ENCODE assay signal across 18 mouse cellular contexts in genomic region chr3:129588753-129589152, GRCm38 (mm10). TPM values are rescaled to one million over a fixed set of nuclear protein-coding genes. Genes with fewer than 3 reads are reported as not detected.
A peak's percentile ranks its signal among the peaks of the same experiment; 100 is the strongest.
DNase-seq lines count a peak whose midpoint lies in the region; TF ChIP-seq lines count a peak whose summit lies in the region.
"Had no signal": no experiment of that assay in that cellular context is flagged by ENCODE, and none has a peak within 500 bp of the region (broad histone marks: within the 10 kb centered on the region; RNA-seq: fewer than 3 reads in every experiment).

No protein-coding gene starts in this region.

- no peak overlapping the region for H3K9ac ChIP-seq in CH12.LX (ENCODE audit: insufficient read depth, low read depth)
- H3K9ac ChIP-seq: embryonic facial prominence, embryonic 12.5 days; heart, embryonic 15.5 days; midbrain, embryonic 15.5 days had no signal

- 30% methylated on average over 3 of the region's 3 CpGs for WGBS in small intestine, adult 2 months
- WGBS in kidney, adult 2 months: 76% methylated on average over 3 of the region's 3 CpGs

- no peak overlapping the region for H3K4me2 ChIP-seq in CH12.LX (ENCODE audit: insufficient read depth, low read depth, poor library complexity, severe bottlenecking)
- H3K4me2 ChIP-seq: embryonic facial prominence, embryonic 12.5 days; heart, embryonic 15.5 days; midbrain, embryonic 15.5 days had no signal

- no peak for TF ChIP-seq EP300 in CH12.LX (IDR thresholded peaks at IDR 0.05; ENCODE audit: low read length)

- H3K4me3 ChIP-seq in CH12.LX (replicated peaks in 1 of 3; ENCODE audit: low read depth in 2 of 3, low read length in 2 of 3, poor library complexity in 1 of 3): no peak overlapping the region
- no peak overlapping the region for H3K4me3 ChIP-seq in small intestine, adult 2 months (ENCODE audit: low read depth, low read length)
- no peak overlapping the region for H3K4me3 ChIP-seq in kidney, adult 2 months (ENCODE audit: insufficient read depth, low read depth, low read length)
- H3K4me3 ChIP-seq: embryonic facial prominence, embryonic 12.5 days; forebrain, embryonic 10.5 days; heart, embryonic 15.5 days; midbrain, embryonic 15.5 days had no signal

- dilution Hi-C loops in CH12.LX (cut with MboI; ENCODE audit: extremely low pct_ligation_motif_present, extremely low pct_unique_long_range_greater_than_20kb, low sequenced_read_pairs): no loop called here

- peaks cover 0 to 4% of the 10 kb centered on the region in 2 experiments for H3K36me3 ChIP-seq in CH12.LX (replicated peaks in 1 of 2; ENCODE audit: control insufficient read depth in 1 of 2, insufficient read depth in 1 of 2, low read length in 1 of 2)
- 0 out of 2 replicates have a peak, but pooled peaks cover 1% of the 10 kb centered on the region for H3K36me3 ChIP-seq in small intestine, adult 2 months (ENCODE audit: control insufficient read depth, insufficient read depth, low read length)
- no peaks in the 10 kb centered on the region for H3K36me3 ChIP-seq in kidney, adult 2 months (ENCODE audit: control insufficient read depth, insufficient read depth, low read length)
- H3K36me3 ChIP-seq: embryonic facial prominence, embryonic 12.5 days; heart, embryonic 15.5 days; midbrain, embryonic 15.5 days had no signal

- no peaks in the 10 kb centered on the region for H3K9me3 ChIP-seq in CH12.LX (replicated peaks; ENCODE audit: low read length)
- H3K9me3 ChIP-seq: embryonic facial prominence, embryonic 12.5 days; forebrain, embryonic 10.5 days; heart, embryonic 15.5 days; midbrain, embryonic 15.5 days had no signal

- H3K79me2 ChIP-seq in CH12.LX (replicated peaks; ENCODE audit: control insufficient read depth, extremely low read depth, insufficient read depth, poor library complexity, severe bottlenecking): no peaks in the 10 kb centered on the region

- peaks cover 4 to 18% of the 10 kb centered on the region in 2 experiments for H3K4me1 ChIP-seq in CH12.LX (ENCODE audit: control insufficient read depth in 1 of 2, insufficient read depth in 2 of 2)
- peaks cover 38% of the 10 kb centered on the region; the same call in 1 of the 2 replicates for H3K4me1 ChIP-seq in small intestine, adult 2 months (ENCODE audit: control insufficient read depth, insufficient read depth, insufficient read length, low read length)
- peaks cover 15% of the 10 kb centered on the region; the same call in 1 of the 2 replicates for H3K4me1 ChIP-seq in kidney, adult 2 months (ENCODE audit: control insufficient read depth, insufficient read depth, low read length)
- H3K4me1 ChIP-seq: embryonic facial prominence, embryonic 12.5 days had no signal

- H3K27me3 ChIP-seq in CH12.LX (replicated peaks): no peaks in the 10 kb centered on the region
- no peaks in the 10 kb centered on the region for H3K27me3 ChIP-seq in small intestine, adult 2 months (ENCODE audit: control insufficient read depth, insufficient read depth, low read length)
- no peaks in the 10 kb centered on the region for H3K27me3 ChIP-seq in kidney, adult 2 months (replicated peaks; ENCODE audit: control insufficient read depth, insufficient read depth, low read length)
- H3K27me3 ChIP-seq: embryonic facial prominence, embryonic 12.5 days; heart, embryonic 15.5 days; midbrain, embryonic 15.5 days had no signal

- TF ChIP-seq CTCF in CH12.LX (conservative IDR thresholded peaks at IDR 0.05 in 1 of 2, IDR thresholded peaks at IDR 0.05 in 1 of 2; ENCODE audit: low read depth in 2 of 2, low read length in 2 of 2): no peak
- no peak for TF ChIP-seq CTCF in small intestine, adult 2 months (IDR thresholded peaks at IDR 0.05; ENCODE audit: extremely low read depth, insufficient read length, insufficient replicate concordance, low read depth, low read length)
- no peak for TF ChIP-seq CTCF in kidney, adult 2 months (conservative IDR thresholded peaks at IDR 0.05; ENCODE audit: insufficient read depth, insufficient read length, low read depth, low read length)

- TF ChIP-seq RAD21 in CH12.LX (IDR thresholded peaks at IDR 0.05; ENCODE audit: low read depth, low read length): no peak

- H3K27ac ChIP-seq in CH12.LX (ENCODE audit: insufficient read depth, low read depth): no peak overlapping the region
- H3K27ac ChIP-seq in small intestine, adult 2 months (ENCODE audit: insufficient read depth, low read depth, low read length): peak overlapping the region; percentile 84
- H3K27ac ChIP-seq in kidney, adult 2 months (ENCODE audit: insufficient read depth, low read depth, low read length): no peak overlapping the region
- H3K27ac ChIP-seq: embryonic facial prominence, embryonic 12.5 days; forebrain, embryonic 10.5 days; heart, embryonic 15.5 days; macrophage; midbrain, embryonic 15.5 days had no signal

- in situ Hi-C loops in CH12.LX (cut with MboI; ENCODE audit: low pct_ligation_motif_present, low pct_unique_long_range_greater_than_20kb, low sequenced_read_pairs): no loop called here

- no peak for TF ChIP-seq POLR2A in CH12.LX (IDR thresholded peaks at IDR 0.05; ENCODE audit: low read depth, low read length)
- TF ChIP-seq POLR2A in small intestine, adult 2 months (IDR thresholded peaks at IDR 0.05; ENCODE audit: low read depth, low read length): no peak
- TF ChIP-seq POLR2A in kidney, adult 2 months (IDR thresholded peaks at IDR 0.05; ENCODE audit: low read depth, low read length): no peak

- peak; percentile 26 for DNase-seq in right cerebral cortex, adult 18-20 months
- no peak for DNase-seq in right cerebral cortex, postnatal 4 days
- peak; percentile 8 for DNase-seq in CH12.LX (ENCODE audit: extremely low read depth)
- DNase-seq in fat pad, adult 2 months (ENCODE audit: extremely low read depth, low read depth, low spot score): peak; percentile 25
- no peak for DNase-seq in lung, postnatal 14 days
- no peak for DNase-seq in adrenal gland, adult 18-20 months (ENCODE audit: low spot score in 2 of 2)
- no peak for DNase-seq in kidney, adult 2 months
- DNase-seq: adrenal gland, postnatal 14 days; kidney, adult 18-20 months; kidney, postnatal 36 days; lung, adult 2 months; thymus, postnatal 36 days had no signal

TF ChIP-seq in CH12.LX, 34 proteins besides CTCF, POLR2A, EP300 and RAD21:
- no peak for TF ChIP-seq KAT2A (IDR thresholded peaks at IDR 0.05; ENCODE audit: insufficient replicate concordance, low read length)
- no peak for TF ChIP-seq HCFC1 (IDR thresholded peaks at IDR 0.05; ENCODE audit: low read depth, low read length)
- no peak for TF ChIP-seq USF2 (conservative IDR thresholded peaks at IDR 0.05; ENCODE audit: low read depth, low read length)
- TF ChIP-seq JUN (IDR thresholded peaks at IDR 0.05; ENCODE audit: insufficient read depth, low read depth, low read length): no peak
- no peak for TF ChIP-seq ELF1 (IDR thresholded peaks at IDR 0.05; ENCODE audit: low read depth, low read length)
- TF ChIP-seq TCF12 (IDR thresholded peaks at IDR 0.05; ENCODE audit: low read depth, low read length): no peak
- TF ChIP-seq UBTF (IDR thresholded peaks at IDR 0.05; ENCODE audit: low read depth, low read length): no peak
- TF ChIP-seq SMC3 (IDR thresholded peaks at IDR 0.05; ENCODE audit: low read depth, low read length): no peak
- TF ChIP-seq CHD2 (IDR thresholded peaks at IDR 0.05; ENCODE audit: low read length): no peak
- no peak for TF ChIP-seq IRF4 (IDR thresholded peaks at IDR 0.05; ENCODE audit: low read depth, low read length)
- no peak for TF ChIP-seq MAX (IDR thresholded peaks at IDR 0.05; ENCODE audit: low read length)
- no peak for TF ChIP-seq ZNF384 (IDR thresholded peaks at IDR 0.05; ENCODE audit: low read depth, low read length)
- no peak for TF ChIP-seq MEF2A (IDR thresholded peaks at IDR 0.05; ENCODE audit: borderline replicate concordance, low read depth, low read length)
- TF ChIP-seq SIN3A (IDR thresholded peaks at IDR 0.05; ENCODE audit: low read length): no peak
- TF ChIP-seq MAZ (IDR thresholded peaks at IDR 0.05; ENCODE audit: low read depth, low read length): no peak
- no peak for TF ChIP-seq POLR2AphosphoS2 (IDR thresholded peaks at IDR 0.05; ENCODE audit: low read depth, low read length)
- no peak for TF ChIP-seq RCOR1 (conservative IDR thresholded peaks at IDR 0.05; ENCODE audit: low read depth, low read length)
- no peak for TF ChIP-seq NRF1 (IDR thresholded peaks at IDR 0.05; ENCODE audit: low read depth, low read length)
- TF ChIP-seq TBP (conservative IDR thresholded peaks at IDR 0.05; ENCODE audit: low read depth, low read length): no peak
- no peak for TF ChIP-seq BHLHE40 (IDR thresholded peaks at IDR 0.05; ENCODE audit: low read depth, low read length)

RNA-seq across cellular contexts. Expression of gene Elovl6, which starts 56.6 kb away (rescaled TPM):
- total RNA-seq in CH12.LX (2012; rRNA removed) (1.7 and 2.1 TPM in 2 replicates), CH12.LX (2014; rRNA removed) (6.1 and 6.8 TPM in 2 replicates)
- polyA plus RNA-seq in CH12.LX (2012; ENCODE audit: insufficient read length, low read depth): 4.7 and 6.0 TPM in 2 replicates
- polyA plus RNA-seq in small intestine, adult 2 months (2012; rRNA removed): 25.3 and 56.2 TPM in 2 replicates
- 100 to 1,000 TPM; 124 to 187 TPM for total RNA-seq in adrenal gland, adult 18-20 months (2021)
- 73.0 and 75.5 TPM in 2 replicates for polyA plus RNA-seq in kidney, adult 2 months (2012; rRNA removed)

Comparison
In these comparisons a context has a peak if more than half of its experiments do, and no peak if none do; other contexts are left out.
1. DNase-seq: peak in right cerebral cortex, adult 18-20 months (single experiment), CH12.LX (single experiment) and fat pad, adult 2 months (single experiment); none in right cerebral cortex, postnatal 4 days (single experiment), lung, postnatal 14 days (single experiment), adrenal gland, adult 18-20 months (0 of 2) and kidney, adult 2 months (single experiment).